Mouse (Mus musculus) gonadal fat pad, adult 2 months (tissue): ENCODE data around the gene Rplp0. TPM values are rescaled to one million over a fixed set of nuclear protein-coding genes. Genes with fewer than 3 reads are reported as not detected.

Source experiments
- DNase-seq: peaks from one replicate; pipeline ENCODE4 v3.0.0-alpha.2; 2012; ENCODE audit warnings: low read depth
- polyA plus RNA-seq: library from polyadenylated mRNA; depleted of rRNA; stranded (reverse); fragments of >200 nt; gene quantifications from 2 replicates; pipeline ENCODE4 v1.2.3, GENCODE M21; 2012

Gene Rplp0
- polyA plus RNA-seq, 1 experiment: 2,579 TPM

GRCm38 (mm10) chr5:115526456-115527202, 32.6 kb upstream of the Rplp0 start:
- no peak for DNase-seq

GRCm38 (mm10) chr5:115528128-115528527, 31.1 kb upstream of the Rplp0 start:
- no peak for DNase-seq

DNA sequence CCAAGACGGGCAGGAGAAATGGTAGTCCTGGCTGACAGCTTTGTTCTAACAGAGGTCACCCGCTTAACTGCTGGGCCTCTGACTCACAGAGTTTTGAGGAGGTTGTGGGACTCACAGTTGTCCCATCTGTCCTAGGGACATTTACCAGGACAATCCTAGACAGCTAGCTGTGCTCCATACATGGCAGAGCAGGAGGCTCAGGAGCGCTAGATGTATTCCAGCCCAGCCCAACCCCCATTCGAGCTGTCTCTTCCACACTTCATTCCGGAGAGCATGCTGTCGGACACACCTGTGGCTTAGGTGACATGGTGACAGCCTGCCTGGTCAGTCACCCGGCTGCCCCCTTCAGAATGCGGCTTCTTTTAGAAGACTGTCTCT, 29.9 kb upstream of the Rplp0 start:
- DNase-seq: no peak

GRCm38 (mm10) chr5:115529742-115530446, 29.4 kb upstream of the Rplp0 start:
- no peak for DNase-seq

- DNase-seq: no peak
Measured at GRCm38 (mm10) chr5:115530447-115530809, 28.8 kb upstream of the Rplp0 start.

GRCm38 (mm10) chr5:115531671-115532270, 27.5 kb upstream of the Rplp0 start:
- DNase-seq: no peak

GRCm38 (mm10) chr5:115534290-115534731, 25.0 kb upstream of the Rplp0 start:
- no peak for DNase-seq

GRCm38 (mm10) chr5:115534856-115535255, 24.4 kb upstream of the Rplp0 start:
- no peak for DNase-seq

- no peak for DNase-seq
Measured at GRCm38 (mm10) chr5:115535635-115536034, 23.6 kb upstream of the Rplp0 start.

- no peak for DNase-seq
Measured at GRCm38 (mm10) chr5:115538017-115538692, 21.1 kb upstream of the Rplp0 start.

DNA sequence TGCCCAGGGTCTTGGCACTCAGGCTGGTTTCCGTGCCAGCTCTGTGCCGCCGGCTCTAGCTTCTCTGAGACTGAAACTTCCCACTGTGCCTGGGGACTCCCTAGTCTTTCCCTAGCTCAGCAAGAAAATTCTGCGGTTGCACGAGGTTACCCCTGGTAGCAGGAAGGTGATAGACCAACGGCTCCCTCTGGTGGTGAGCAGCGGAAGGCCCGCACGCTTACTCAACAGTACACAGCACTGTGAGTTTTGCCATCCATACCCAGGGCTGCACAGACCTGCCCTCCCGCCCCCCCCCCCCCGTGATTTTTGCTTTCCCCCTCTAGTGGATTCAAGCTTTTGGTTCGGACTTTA, 20.6 kb upstream of the Rplp0 start:
- DNase-seq: no peak

DNA sequence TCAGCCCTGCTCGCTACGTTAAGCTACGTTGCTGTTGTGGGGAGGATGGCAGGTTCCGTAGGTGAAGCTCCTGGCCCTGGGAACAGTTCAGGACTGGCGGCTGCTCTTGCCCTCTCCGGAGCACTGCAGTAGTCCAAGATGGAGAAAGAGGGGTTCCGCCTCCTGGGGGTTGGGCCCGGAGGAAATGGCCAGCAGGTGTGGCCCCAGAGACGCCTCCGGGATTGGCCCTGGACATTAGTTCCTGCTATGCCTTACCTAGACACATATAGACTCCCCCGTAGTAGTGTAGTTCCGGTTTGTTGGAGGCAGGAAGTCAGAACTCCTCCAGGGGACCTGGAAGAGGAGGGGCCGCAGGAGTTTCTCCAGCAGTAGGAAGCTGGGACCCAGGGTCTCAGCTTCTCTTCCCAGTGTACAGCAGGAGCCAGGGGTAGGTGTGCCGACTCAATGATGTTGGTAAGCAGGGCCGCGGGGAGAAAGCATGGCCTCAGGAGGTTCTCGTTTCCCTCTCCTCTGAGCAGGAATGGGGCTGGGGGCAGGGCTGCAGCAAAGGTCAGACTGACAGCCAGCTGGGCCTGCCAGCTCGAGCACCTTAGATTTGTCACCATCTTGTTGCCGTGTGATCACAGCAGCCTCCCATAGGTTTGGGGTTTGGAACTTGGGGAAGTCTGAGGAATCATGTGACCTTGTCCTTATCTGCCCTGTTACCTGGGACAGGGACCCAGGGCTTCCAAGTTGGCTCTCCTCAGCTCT, 16.5 kb upstream of the Rplp0 start:
- DNase-seq: no peak

DNA sequence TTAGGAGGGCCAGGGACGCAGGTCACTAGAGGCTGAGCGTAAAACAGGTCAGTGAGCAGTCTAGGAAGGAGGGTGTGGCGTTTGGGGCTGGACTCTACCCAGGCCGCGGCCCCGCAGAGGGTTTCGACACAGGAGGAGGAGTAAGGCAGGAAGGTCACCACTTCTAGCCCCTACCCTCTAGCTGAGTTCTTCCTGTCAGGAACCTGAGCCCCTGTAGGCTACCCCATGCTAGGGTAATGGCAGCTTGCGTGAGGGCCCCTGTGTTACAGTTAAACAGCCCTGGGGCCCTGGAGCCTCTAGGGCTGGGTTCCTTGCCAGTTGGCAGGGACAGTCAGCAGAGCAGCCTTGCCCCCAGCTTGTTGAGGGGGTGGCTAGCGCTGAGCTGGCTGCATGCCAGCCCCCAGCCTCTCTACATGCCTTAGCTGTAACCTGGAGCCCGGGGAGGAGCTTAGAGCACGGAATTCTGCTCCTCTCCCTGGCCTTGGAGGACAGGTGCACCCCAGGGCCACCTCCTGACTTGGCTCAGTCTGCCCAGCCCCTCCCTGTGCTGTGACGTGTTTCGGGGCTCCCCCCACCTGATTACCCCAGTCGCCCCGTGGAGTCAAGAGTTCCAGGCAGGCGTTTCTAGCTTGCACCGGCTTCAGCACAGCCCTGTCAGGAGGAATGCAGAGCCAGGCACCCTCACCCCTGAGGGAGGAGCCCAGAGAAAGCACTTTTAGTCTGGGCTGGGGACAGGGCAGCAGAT, 15.6 kb upstream of the Rplp0 start:
- no peak for DNase-seq

GRCm38 (mm10) chr5:115544655-115545185, 14.5 kb upstream of the Rplp0 start:
- no peak for DNase-seq

DNA sequence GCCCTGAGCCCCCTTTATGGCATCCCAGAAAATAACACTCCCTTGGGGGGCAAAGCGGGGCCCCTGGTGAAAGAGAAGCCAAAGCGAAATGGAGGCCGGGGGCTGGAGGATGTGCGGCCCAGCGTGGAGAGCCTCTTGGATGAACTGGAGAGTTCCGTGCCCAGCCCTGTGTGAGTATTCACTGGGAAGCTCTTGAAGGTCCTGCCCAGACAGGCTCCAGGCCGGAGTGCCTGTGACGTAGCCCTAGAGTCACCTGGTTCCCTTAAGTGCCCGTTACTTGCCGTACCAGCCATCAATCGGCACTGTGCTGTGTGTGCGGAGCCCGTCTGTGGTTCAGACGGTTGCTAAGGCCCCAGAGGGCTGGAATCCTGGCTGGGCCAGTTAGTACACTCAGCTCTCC, 13.6 kb upstream of the Rplp0 start:
- DNase-seq: no peak

- DNase-seq: no peak
Measured at GRCm38 (mm10) chr5:115546536-115546935, 12.7 kb upstream of the Rplp0 start.

DNA sequence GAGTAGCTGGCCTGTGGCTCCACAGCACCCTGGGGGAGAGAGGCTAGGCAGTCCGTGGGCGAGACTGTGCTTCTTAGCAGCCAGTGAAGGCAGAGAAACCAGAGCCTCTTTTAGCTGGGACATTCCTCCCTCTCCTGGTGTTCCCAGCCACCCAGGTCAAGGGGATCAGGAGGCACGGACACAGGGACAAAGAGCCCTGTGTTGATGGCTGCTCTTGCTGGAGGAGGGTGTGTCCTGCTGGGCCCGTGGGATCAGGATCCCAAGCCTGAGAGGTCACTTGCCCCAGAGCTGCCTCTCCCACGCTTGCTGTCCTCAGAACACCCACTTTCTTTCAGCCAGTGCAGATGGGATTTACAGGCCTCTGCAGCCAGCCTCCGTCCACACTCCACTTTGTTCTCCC, 12.3 kb upstream of the Rplp0 start:
- no peak for DNase-seq

DNA sequence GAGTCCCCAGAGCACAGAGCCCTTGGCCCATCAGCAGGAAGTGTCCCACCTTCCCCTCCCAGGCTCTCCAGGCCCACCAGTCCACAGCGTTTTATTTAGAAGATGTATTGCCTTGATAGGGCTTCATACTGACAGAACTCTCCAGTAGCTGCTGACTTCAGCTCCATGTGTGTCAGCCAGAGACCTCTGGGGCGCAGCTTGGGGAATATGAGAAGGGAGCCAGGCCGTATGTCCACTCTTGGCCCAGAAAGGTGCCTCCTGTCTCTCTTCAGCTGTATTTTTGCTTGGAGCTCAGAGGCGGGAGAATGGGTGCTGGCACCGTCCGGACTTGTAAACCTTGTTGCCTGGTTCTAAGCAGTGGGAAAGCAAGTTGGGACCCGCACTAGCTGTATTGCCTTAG, 11.8 kb upstream of the Rplp0 start:
- no peak for DNase-seq

DNA sequence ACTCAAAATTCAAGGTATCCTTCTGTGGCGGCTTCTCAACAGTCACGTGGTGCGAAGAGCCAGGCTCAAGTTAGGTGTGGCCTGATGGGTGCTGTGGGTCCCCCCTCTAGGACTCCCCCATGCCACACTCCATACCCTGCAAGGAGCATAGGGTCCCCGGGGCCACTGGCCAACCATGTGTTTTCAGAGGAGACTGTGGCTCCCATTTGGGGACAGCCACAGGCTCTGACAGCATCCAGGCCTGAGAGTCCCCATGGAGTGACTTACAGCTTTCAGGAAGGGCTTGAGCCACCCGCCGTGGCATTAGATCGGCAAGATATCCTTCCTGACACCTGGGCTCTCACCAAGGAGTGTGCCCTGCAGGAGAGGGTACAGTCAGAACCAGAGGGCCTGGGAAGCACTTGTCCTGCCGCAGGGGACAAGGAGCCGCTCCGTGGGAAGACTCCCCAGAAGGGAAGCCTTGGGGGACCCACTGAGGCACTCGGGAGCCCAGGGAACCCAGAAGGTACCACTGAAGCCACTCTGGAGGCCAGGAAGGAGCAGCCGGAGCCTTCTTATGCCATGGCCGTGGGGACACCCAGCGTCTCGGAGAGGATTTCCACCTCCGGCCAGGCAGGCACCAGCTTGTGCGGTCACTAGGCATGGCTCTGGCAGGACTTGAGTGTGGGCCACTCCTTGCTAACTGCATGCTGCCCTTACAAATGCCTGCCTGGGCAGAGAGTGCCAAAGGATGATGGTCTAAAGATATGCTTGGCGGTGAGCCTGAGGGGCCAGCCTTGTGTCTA, 10.6 kb upstream of the Rplp0 start:
- DNase-seq: no peak

- DNase-seq: no peak
Measured at GRCm38 (mm10) chr5:115550482-115551005, 8.7 kb upstream of the Rplp0 start.
